Mouse (Mus musculus) small intestine, adult 2 months (tissue): ENCODE measurements around the gene Ypel2.

Experiments
- CTCF ChIP-seq: fragments of 200-500 bp; IDR thresholded peaks from 2 replicates; pipeline ENCODE4 v1.5.1; 2012; ENCODE audit warnings: low read depth, mild to moderate bottlenecking, control low read depth, inconsistent platforms, low read length, moderate library complexity, mixed read lengths; ENCODE audit not compliant: insufficient replicate concordance, insufficient read length; ENCODE audit errors: extremely low read depth
- POLR2A ChIP-seq: fragments of 200-500 bp; IDR thresholded peaks from 2 replicates; pipeline ENCODE4 v1.6.1; 2012; ENCODE audit warnings: low read depth, mild to moderate bottlenecking, control low read depth, inconsistent platforms, low read length, moderate library complexity

- TF ChIP-seq CTCF (no peak), POLR2A (no peak)
These were observed 22.2 kb upstream of the Ypel2 start for GRCm38 (mm10) chr11:87015691-87016090.
